15 mouse cellular contexts compared by ENCODE assay signal in genomic region chr4:130286531-130286930, GRCm38 (mm10). TPM values are rescaled to one million over a fixed set of nuclear protein-coding genes. Genes with fewer than 3 reads are reported as not detected.
DNase-seq lines count a peak whose midpoint lies in the region.
"Had no signal": no experiment of that assay in that cellular context is flagged by ENCODE, and none has a peak within 500 bp of the region (broad histone marks: within the 10 kb centered on the region; RNA-seq: fewer than 3 reads in every experiment).

No protein-coding gene starts in this region.

- intact Hi-C loops in heart, postnatal 36 days (cut with DNase I): no loop called here
- intact Hi-C loops in heart, postnatal 10 days (cut with DNase I): no loop called here
- intact Hi-C loops in heart, postnatal 25 days (cut with DNase I): no loop called here

- peak; percentile 65 for DNase-seq in gastrocnemius, adult 18-20 months (ENCODE audit: low spot score)
- DNase-seq in gastrocnemius, postnatal 10 days: no peak
- peak; percentile 93 for DNase-seq in heart, adult 11 months
- DNase-seq in heart, postnatal 36 days: no peak
- DNase-seq in heart, postnatal 10 days: peak; percentile 45 to 47
- DNase-seq in heart, postnatal 25 days (ENCODE audit: low spot score): no peak
- peak; percentile 58 for DNase-seq in skeletal muscle tissue, adult 2 months (ENCODE audit: low read depth, low spot score)
- DNase-seq: adrenal gland, adult 8-10 months; adrenal gland, postnatal 25 days; cerebellum, adult 11-12 months; cerebellum, adult 8-10 months; cerebellum, postnatal 10 days; cerebellum, postnatal 36 days; embryo, embryonic 11 days had no signal

RNA-seq across cellular contexts. Expression of gene Serinc2, which starts 7.5 kb away (rescaled TPM):
- 10 to 100 TPM; 71.7 to 80.8 TPM for total RNA-seq in gastrocnemius, adult 18-20 months (2021)
- 10 to 100 TPM; 47.8 to 51.5 TPM for total RNA-seq in gastrocnemius, postnatal 10 days (2021)
- total RNA-seq in heart, postnatal 36 days (2021): 1 to 10 TPM; 2.1 to 2.5 TPM
- 1 to 10 TPM; 3.0 to 3.1 TPM for total RNA-seq in heart, postnatal 10 days (2021)
- 1 to 10 TPM; 2.2 to 3.0 TPM for total RNA-seq in heart, postnatal 25 days (2021)
- total RNA-seq: hematopoietic stem cell, adult 5-6 weeks had no signal

RNA-seq across cellular contexts. Expression of gene Fabp3, which starts 21.9 kb away (rescaled TPM):
- 1,000 to 10,000 TPM in 1 of 2 experiments, 100 to 1,000 TPM in 1; 614 to 1,203 TPM for total RNA-seq in gastrocnemius, adult 18-20 months (2021)
- 100 to 1,000 TPM; 465 to 601 TPM for total RNA-seq in gastrocnemius, postnatal 10 days (2021)
- 1,000 to 10,000 TPM; 6,013 to 6,518 TPM for total RNA-seq in heart, postnatal 36 days (2021)
- 1,000 to 10,000 TPM; 7,205 to 8,003 TPM for total RNA-seq in heart, postnatal 10 days (2021)
- 1,000 to 10,000 TPM; 5,192 to 5,215 TPM for total RNA-seq in heart, postnatal 25 days (2021)
- total RNA-seq: hematopoietic stem cell, adult 5-6 weeks had no signal

RNA-seq across cellular contexts. Expression of gene Gm10570, which starts 21.9 kb away (rescaled TPM):
- total RNA-seq in gastrocnemius, adult 18-20 months (2021): under 1 TPM in 1 of 2 experiments, not detected in 1; 0.66 TPM
- not detected for total RNA-seq in gastrocnemius, postnatal 10 days (2021)
- total RNA-seq in heart, postnatal 36 days (2021): under 1 TPM; 0.57 to 0.89 TPM
- 1 to 10 TPM in 1 of 2 experiments, not detected in 1; 1.1 TPM for total RNA-seq in heart, postnatal 10 days (2021)
- total RNA-seq in heart, postnatal 25 days (2021): under 1 TPM in 1 of 2 experiments, not detected in 1; 0.75 TPM
- total RNA-seq: adrenal gland, postnatal 25 days; hematopoietic stem cell, adult 5-6 weeks had no signal

Comparison
In these comparisons a context has a peak if more than half of its experiments do, and no peak if none do; other contexts are left out.
1. DNase-seq: peak in gastrocnemius, adult 18-20 months (single experiment), heart, adult 11 months (single experiment), heart, postnatal 10 days (2 of 2) and skeletal muscle tissue, adult 2 months (single experiment); none in gastrocnemius, postnatal 10 days (single experiment), heart, postnatal 36 days (0 of 2) and heart, postnatal 25 days (single experiment).
2. RNA of gene Serinc2, which starts 7.5 kb away (total RNA-seq): 71.7 to 80.8 TPM in gastrocnemius, adult 18-20 months and 47.8 to 51.5 TPM in gastrocnemius, postnatal 10 days; 3.0 to 3.1 TPM in heart, postnatal 10 days, 2.2 to 3.0 TPM in heart, postnatal 25 days and 2.1 to 2.5 TPM in heart, postnatal 36 days; every median in the first group is over 10 times any median in the second.
3. RNA of gene Fabp3, which starts 21.9 kb away (total RNA-seq): 7,205 to 8,003 TPM in heart, postnatal 10 days, 6,013 to 6,518 TPM in heart, postnatal 36 days and 5,192 to 5,215 TPM in heart, postnatal 25 days; 614 to 1,203 TPM in gastrocnemius, adult 18-20 months and 465 to 601 TPM in gastrocnemius, postnatal 10 days; every median in the first group is over 4 times any median in the second.